Mouse (Mus musculus) splenic B cell, adult 2 months (primary cell): ENCODE results near the gene Stard7.

ENCODE experiments used
- DNase-seq: peaks from one replicate; pipeline ENCODE4 v3.0.0-alpha.2; 2011; ENCODE audit warnings: low read depth, low spot score
- H3K27me3 ChIP-seq: 2 replicates; pipeline ENCODE4 v1.6.1; 2012; ENCODE audit warnings: mild to moderate bottlenecking, low read length, moderate library complexity, mixed read lengths; ENCODE audit not compliant: control insufficient read depth, poor library complexity, insufficient read depth, severe bottlenecking
- H3K36me3 ChIP-seq: 2 replicates; pipeline ENCODE4 v1.6.1; 2012; ENCODE audit warnings: mild to moderate bottlenecking, low read length, moderate library complexity, mixed read lengths; ENCODE audit not compliant: control insufficient read depth, poor library complexity, insufficient read depth, severe bottlenecking

Stard7 gene

GRCm38 (mm10) chr2:127341159-127341558 is 71.1 kb downstream of the Stard7 start:
- DNase-seq = peak; percentile 83
- H3K36me3 ChIP-seq = peaks cover 18% of the 10 kb centered on the region
- H3K27me3 ChIP-seq = no peaks in the 10 kb centered on the region

GRCm38 (mm10) chr2:127346334-127346733 is 76.3 kb downstream of the Stard7 start:
- peak; percentile 71 for DNase-seq
- no peaks in the 10 kb centered on the region for H3K36me3 ChIP-seq

GRCm38 (mm10) chr2:127347147-127347985 is 77.3 kb downstream of the Stard7 start:
- Histone ChIP-seq H3K36me3 (no peaks in the 10 kb centered on the region), H3K27me3 (no peaks in the 10 kb centered on the region)
- DNase-seq = no peak

More at GRCm38 (mm10) chr2:127346334-127346733, 76.3 kb downstream of the Stard7 start:
- no peaks in the 10 kb centered on the region for H3K27me3 ChIP-seq
